ENCODE assay signal across 9 mouse cellular contexts in the genomic region with DNA sequence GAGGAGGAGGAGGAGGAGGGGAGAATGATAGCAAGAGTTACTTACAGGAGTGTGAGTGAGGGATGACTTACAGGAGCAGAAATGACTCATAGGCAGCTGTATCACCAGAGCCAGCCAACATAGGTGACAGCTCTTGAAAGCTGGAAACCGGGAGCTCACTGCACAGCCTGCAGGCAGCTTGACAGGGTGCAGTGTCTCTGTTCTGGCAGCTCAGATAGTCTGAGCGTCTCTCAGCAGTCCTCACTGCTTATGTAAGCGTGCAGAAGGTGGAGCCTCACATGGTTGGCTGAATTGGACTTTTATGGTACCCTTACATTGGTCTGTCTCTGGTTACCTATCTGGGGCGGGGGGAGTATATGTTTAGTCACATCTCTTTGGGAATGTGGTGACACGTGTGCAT. TPM values are rescaled to one million over a fixed set of nuclear protein-coding genes. Genes with fewer than 3 reads are reported as not detected.
DNase-seq lines count a peak whose midpoint lies in the region; ATAC-seq lines count a peak whose summit lies in the region.
"Had no signal": no experiment of that assay in that cellular context is flagged by ENCODE, and none has a peak within 500 bp of the region (broad histone marks: within the 10 kb centered on the region; RNA-seq: fewer than 3 reads in every experiment).

No protein-coding gene starts in this region.

- peak; percentile 50 to 65 for DNase-seq in right cerebral cortex, adult 2 months (ENCODE audit: low spot score in 2 of 2)
- no peak for DNase-seq in right cerebral cortex, postnatal 4 days
- DNase-seq in brain, adult 2 months (ENCODE audit: low read depth, low spot score): peak; percentile 87
- peak; percentile 12 for DNase-seq in layer of hippocampus, adult 9-10 months (ENCODE audit: low spot score)
- DNase-seq in heart, adult 9 months (ENCODE audit: low spot score in 2 of 2): no peak
- no peak for DNase-seq in urinary bladder, postnatal 36 days (ENCODE audit: low spot score in 2 of 2)

- H3K4me2 ChIP-seq in stomach, embryonic 16.5 days (ENCODE audit: low read depth, low read length): no peak overlapping the region
- H3K4me2 ChIP-seq: embryonic facial prominence, embryonic 15.5 days had no signal

- ATAC-seq in stomach, embryonic 16.5 days (ENCODE audit: insufficient read depth, low FRiP score): peak; percentile 60; the same call in 1 of the 2 replicates
- no peak for ATAC-seq in monocyte, adult 5-6 weeks (replicated peaks; ENCODE audit: insufficient number of reproducible peaks, low FRiP score, low TSS enrichment, poor library complexity, severe bottlenecking)

- H3K36me3 ChIP-seq in stomach, embryonic 16.5 days (ENCODE audit: control insufficient read depth, insufficient read depth, low read length): no peaks in the 10 kb centered on the region
- H3K36me3 ChIP-seq: embryonic facial prominence, embryonic 15.5 days had no signal

- no peak overlapping the region for H3K9ac ChIP-seq in stomach, embryonic 16.5 days (ENCODE audit: low read length)
- H3K9ac ChIP-seq: embryonic facial prominence, embryonic 15.5 days had no signal

- 20% methylated on average over 5 of the region's 5 CpGs for WGBS in stomach, embryonic 16.5 days

- H3K27ac ChIP-seq in stomach, embryonic 16.5 days (ENCODE audit: low read length): no peak overlapping the region
- H3K27ac ChIP-seq: embryonic facial prominence, embryonic 15.5 days had no signal

- no peaks in the 10 kb centered on the region for H3K27me3 ChIP-seq in stomach, embryonic 16.5 days (ENCODE audit: control insufficient read depth, insufficient read depth, low read length)
- H3K27me3 ChIP-seq: embryonic facial prominence, embryonic 15.5 days had no signal

- no peaks in the 10 kb centered on the region; the same call in 1 of the 2 replicates for H3K4me1 ChIP-seq in stomach, embryonic 16.5 days (ENCODE audit: control insufficient read depth, insufficient read depth, low read length)
- H3K4me1 ChIP-seq: embryonic facial prominence, embryonic 15.5 days had no signal

- H3K9me3 ChIP-seq in stomach, embryonic 16.5 days (replicated peaks; ENCODE audit: control insufficient read depth, low read length): no peaks in the 10 kb centered on the region
- H3K9me3 ChIP-seq: embryonic facial prominence, embryonic 15.5 days had no signal

- H3K4me3 ChIP-seq in stomach, embryonic 16.5 days (replicated peaks; ENCODE audit: low read length): no peak overlapping the region
- H3K4me3 ChIP-seq: embryonic facial prominence, embryonic 15.5 days had no signal

RNA-seq across cellular contexts. Expression of a gene that starts 6.8 kb away (rescaled TPM):
- polyA plus RNA-seq in stomach, embryonic 16.5 days (2015; fragmentation: Nextera tagmentation; extraction: Ambion mirVana): 13.2 TPM in 2 replicates
- 11.9 to 24.6 TPM (median 17.9 TPM) in 3 replicates for total RNA-seq in monocyte, adult 5-6 weeks (2017)

Comparison
In these comparisons a context has a peak if more than half of its experiments do, and no peak if none do; other contexts are left out.
1. DNase-seq: peak in right cerebral cortex, adult 2 months (2 of 2), brain, adult 2 months (single experiment) and layer of hippocampus, adult 9-10 months (single experiment); none in right cerebral cortex, postnatal 4 days (single experiment), heart, adult 9 months (0 of 2) and urinary bladder, postnatal 36 days (0 of 2).